15 mouse cellular contexts compared by ENCODE assay signal in the genomic region with DNA sequence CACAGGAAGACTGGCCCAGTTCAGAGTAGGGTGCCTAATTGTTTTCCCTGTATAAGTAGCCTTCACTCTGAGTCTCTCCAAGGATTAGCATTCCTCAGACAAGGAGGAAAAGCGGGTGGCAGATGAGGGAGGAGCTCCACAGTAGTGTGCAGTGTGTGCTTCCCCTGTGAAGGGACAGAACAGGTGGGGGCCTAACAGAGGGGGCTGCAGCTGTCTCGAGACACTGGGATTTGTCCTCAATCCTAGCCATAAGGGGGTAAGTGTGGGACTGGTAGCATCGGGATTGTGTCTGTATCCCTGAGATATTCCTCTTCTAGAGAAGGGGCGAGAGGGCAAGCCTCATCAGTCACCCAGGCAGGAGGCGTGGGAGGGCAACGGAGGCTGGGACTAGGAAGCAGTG.
DNase-seq lines count a peak whose midpoint lies in the region; ATAC-seq and TF ChIP-seq lines count a peak whose summit lies in the region.
"Had no signal": no experiment of that assay in that cellular context is flagged by ENCODE, and none has a peak within 500 bp of the region (broad histone marks: within the 10 kb centered on the region; RNA-seq: fewer than 3 reads in every experiment).

No protein-coding gene starts in this region.

- H3K4me1 ChIP-seq in embryonic facial prominence, embryonic 11.5 days (ENCODE audit: control insufficient read depth, insufficient read depth, low read length) = no peaks in the 10 kb centered on the region
- H3K4me1 ChIP-seq in embryonic facial prominence, embryonic 10.5 days = 0 out of 2 replicates have a peak, but pooled peaks cover 5% of the 10 kb centered on the region
- no peaks in the 10 kb centered on the region for H3K4me1 ChIP-seq in kidney, postnatal 0 days (replicated peaks; ENCODE audit: insufficient read depth, low read length)
- H3K4me1 ChIP-seq in embryonic facial prominence, embryonic 14.5 days (ENCODE audit: control insufficient read depth, insufficient read depth, low read length) = no peaks in the 10 kb centered on the region
- 0 out of 2 replicates have a peak, but pooled peaks cover 5% of the 10 kb centered on the region for H3K4me1 ChIP-seq in hindbrain, postnatal 0 days (ENCODE audit: insufficient read depth, low read length)
- H3K4me1 ChIP-seq: liver, embryonic 13.5 days had no signal

- no peaks in the 10 kb centered on the region for H3K9me3 ChIP-seq in embryonic facial prominence, embryonic 11.5 days (replicated peaks; ENCODE audit: control insufficient read depth, low read length)
- 0 out of 2 replicates have a peak, but pooled peaks cover 2% of the 10 kb centered on the region for H3K9me3 ChIP-seq in embryonic facial prominence, embryonic 10.5 days
- H3K9me3 ChIP-seq in kidney, postnatal 0 days (replicated peaks; ENCODE audit: low read length) = no peaks in the 10 kb centered on the region
- H3K9me3 ChIP-seq in embryonic facial prominence, embryonic 14.5 days (ENCODE audit: control insufficient read depth, low read length) = no peaks in the 10 kb centered on the region
- H3K9me3 ChIP-seq in hindbrain, postnatal 0 days (ENCODE audit: low read length) = no peaks in the 10 kb centered on the region
- H3K9me3 ChIP-seq: liver, embryonic 13.5 days had no signal

- ATAC-seq in embryonic facial prominence, embryonic 11.5 days (replicated peaks; ENCODE audit: insufficient number of reproducible peaks, low FRiP score, low TSS enrichment, low read depth) = 0 out of 2 replicates have a peak, but pooled peaks have one; percentile 15
- no peak for ATAC-seq in kidney, postnatal 0 days (replicated peaks; ENCODE audit: low FRiP score, low read depth)
- ATAC-seq in embryonic facial prominence, embryonic 14.5 days (ENCODE audit: low read depth) = peak; percentile 67; the same call in 1 of the 2 replicates
- ATAC-seq in hindbrain, postnatal 0 days = peak; percentile 45; the same call in 1 of the 2 replicates
- ATAC-seq: forebrain, embryonic 16.5 days had no signal

- no peak overlapping the region for H3K4me2 ChIP-seq in embryonic facial prominence, embryonic 11.5 days (ENCODE audit: low read depth, low read length)
- H3K4me2 ChIP-seq in kidney, postnatal 0 days (ENCODE audit: low read length) = no peak overlapping the region
- no peak overlapping the region for H3K4me2 ChIP-seq in embryonic facial prominence, embryonic 14.5 days (ENCODE audit: low read depth, low read length)
- no peak overlapping the region for H3K4me2 ChIP-seq in hindbrain, postnatal 0 days (ENCODE audit: low read depth, low read length)
- H3K4me2 ChIP-seq: liver, embryonic 13.5 days had no signal

- DNase-seq in embryonic facial prominence, embryonic 11.5 days (ENCODE audit: low spot score) = no peak
- no peak for DNase-seq in embryonic facial prominence, embryonic 10.5 days (ENCODE audit: low spot score)
- DNase-seq in kidney, postnatal 0 days (ENCODE audit: low spot score) = peak; percentile 19
- DNase-seq in kidney, adult 8-10 months = no peak
- DNase-seq in embryonic facial prominence, embryonic 14.5 days (ENCODE audit: low spot score) = peak; percentile 41
- no peak for DNase-seq in hindbrain, postnatal 0 days (ENCODE audit: low spot score)
- no peak for DNase-seq in gastrocnemius, adult 8-10 months (ENCODE audit: low spot score in 2 of 2)
- DNase-seq: gastrocnemius, postnatal 14 days; heart, postnatal 10 days; kidney, postnatal 14 days; liver, embryonic 13.5 days; lung, postnatal 10 days; right cerebral cortex, postnatal 14 days; thymus, postnatal 36 days had no signal

- H3K9ac ChIP-seq in embryonic facial prominence, embryonic 11.5 days (replicated peaks; ENCODE audit: low read length) = no peak overlapping the region
- no peak overlapping the region for H3K9ac ChIP-seq in kidney, postnatal 0 days (ENCODE audit: low read depth, low read length)
- H3K9ac ChIP-seq in embryonic facial prominence, embryonic 14.5 days (ENCODE audit: low read depth, low read length) = no peak overlapping the region
- no peak overlapping the region for H3K9ac ChIP-seq in hindbrain, postnatal 0 days (replicated peaks; ENCODE audit: low read length)
- H3K9ac ChIP-seq: liver, embryonic 13.5 days had no signal

- no peak overlapping the region for H3K4me3 ChIP-seq in embryonic facial prominence, embryonic 11.5 days (ENCODE audit: low read depth, low read length)
- H3K4me3 ChIP-seq in embryonic facial prominence, embryonic 10.5 days = no peak overlapping the region
- no peak overlapping the region for H3K4me3 ChIP-seq in kidney, postnatal 0 days (replicated peaks; ENCODE audit: low read depth, low read length)
- no peak overlapping the region for H3K4me3 ChIP-seq in embryonic facial prominence, embryonic 14.5 days (ENCODE audit: low read depth, low read length)
- no peak overlapping the region for H3K4me3 ChIP-seq in hindbrain, postnatal 0 days (ENCODE audit: low read length)
- H3K4me3 ChIP-seq: liver, embryonic 13.5 days had no signal

- no peak for TF ChIP-seq CTCF in kidney, postnatal 0 days (IDR thresholded peaks at IDR 0.05; ENCODE audit: low read depth)
- TF ChIP-seq CTCF in hindbrain, postnatal 0 days (IDR thresholded peaks at IDR 0.05; ENCODE audit: low read depth) = no peak

- no peak overlapping the region for H3K27ac ChIP-seq in embryonic facial prominence, embryonic 11.5 days (replicated peaks; ENCODE audit: low read depth, low read length)
- H3K27ac ChIP-seq in embryonic facial prominence, embryonic 10.5 days (replicated peaks) = no peak overlapping the region
- no peak overlapping the region for H3K27ac ChIP-seq in kidney, postnatal 0 days
- H3K27ac ChIP-seq in embryonic facial prominence, embryonic 14.5 days (replicated peaks; ENCODE audit: low read depth, low read length) = no peak overlapping the region
- peak overlapping the region; percentile 41; the same call in 1 of the 2 replicates for H3K27ac ChIP-seq in hindbrain, postnatal 0 days
- H3K27ac ChIP-seq: liver, embryonic 13.5 days had no signal

- H3K36me3 ChIP-seq in embryonic facial prominence, embryonic 11.5 days (replicated peaks; ENCODE audit: control insufficient read depth, insufficient read depth, low read depth, low read length) = no peaks in the 10 kb centered on the region
- H3K36me3 ChIP-seq in embryonic facial prominence, embryonic 10.5 days (replicated peaks) = no peaks in the 10 kb centered on the region
- H3K36me3 ChIP-seq in kidney, postnatal 0 days (ENCODE audit: insufficient read depth, low read length) = no peaks in the 10 kb centered on the region
- no peaks in the 10 kb centered on the region for H3K36me3 ChIP-seq in embryonic facial prominence, embryonic 14.5 days (ENCODE audit: control insufficient read depth, insufficient read depth, low read length)
- no peaks in the 10 kb centered on the region for H3K36me3 ChIP-seq in hindbrain, postnatal 0 days (ENCODE audit: insufficient read depth, low read length)
- H3K36me3 ChIP-seq: liver, embryonic 13.5 days had no signal

- 66% methylated on average over 6 of the region's 6 CpGs for WGBS in embryonic facial prominence, embryonic 11.5 days
- 65% methylated on average over 6 of the region's 6 CpGs for WGBS in embryonic facial prominence, embryonic 10.5 days
- WGBS in kidney, postnatal 0 days = 42% methylated on average over 6 of the region's 6 CpGs
- WGBS in embryonic facial prominence, embryonic 14.5 days = 51% methylated on average over 6 of the region's 6 CpGs
- 46% methylated on average over 6 of the region's 6 CpGs for WGBS in hindbrain, postnatal 0 days

- H3K27me3 ChIP-seq in embryonic facial prominence, embryonic 11.5 days (ENCODE audit: control insufficient read depth, insufficient read depth, low read length) = no peaks in the 10 kb centered on the region
- H3K27me3 ChIP-seq in embryonic facial prominence, embryonic 10.5 days (replicated peaks; ENCODE audit: low read depth, poor library complexity, severe bottlenecking) = no peaks in the 10 kb centered on the region
- no peaks in the 10 kb centered on the region for H3K27me3 ChIP-seq in kidney, postnatal 0 days (ENCODE audit: insufficient read depth, low read length)
- H3K27me3 ChIP-seq in embryonic facial prominence, embryonic 14.5 days (replicated peaks; ENCODE audit: control insufficient read depth, insufficient read depth, low read length) = no peaks in the 10 kb centered on the region
- no peaks in the 10 kb centered on the region for H3K27me3 ChIP-seq in hindbrain, postnatal 0 days (ENCODE audit: insufficient read depth, low read length)
- H3K27me3 ChIP-seq: liver, embryonic 13.5 days had no signal

Comparison
In these comparisons a context has a peak if more than half of its experiments do, and no peak if none do; other contexts are left out.
1. DNase-seq: peak in kidney, postnatal 0 days (single experiment) and embryonic facial prominence, embryonic 14.5 days (single experiment); none in embryonic facial prominence, embryonic 11.5 days (single experiment), embryonic facial prominence, embryonic 10.5 days (single experiment), kidney, adult 8-10 months (0 of 2), hindbrain, postnatal 0 days (single experiment) and gastrocnemius, adult 8-10 months (0 of 2).